Mouse (Mus musculus) spleen, adult 2 months (tissue): ENCODE measurements around the gene Fam107a.

ENCODE experiments used
- CTCF ChIP-seq: fragments of 200-500 bp; IDR thresholded peaks from 2 replicates; pipeline ENCODE4 v1.5.1; 2011; ENCODE audit warnings: mild to moderate bottlenecking, inconsistent platforms; ENCODE audit not compliant: insufficient read depth, insufficient read length, insufficient replicate concordance; ENCODE audit errors: extremely low read depth
- POLR2A ChIP-seq: fragments of 200-500 bp; IDR thresholded peaks from 2 replicates; pipeline ENCODE4 v1.6.1; 2011; ENCODE audit warnings: low read depth, low read length, inconsistent platforms

- TF ChIP-seq CTCF (no peak), POLR2A (no peak)
These were observed 24.8 kb upstream of the Fam107a start for GRCm38 (mm10) chr14:8342509-8343106.
